Mouse (Mus musculus) WW6 (cell line): ENCODE measurements at regions not wholly inside any gene's neighbourhood (a gene's known extent, or its start where the extent isn't known, plus 50 kb on each side); places are given as distances from the start of the nearest gene placed in this dataset.

ENCODE experiments used
- DNase-seq: peaks from one replicate; pipeline ENCODE4 v3.0.0-alpha.2; 2013; ENCODE audit warnings: low read depth, low spot score

- no peak for DNase-seq
Observed at GRCm38 (mm10) chr11:26881635-26882034, 287.8 kb upstream of the Vrk2 start.
